Mouse (Mus musculus) hindbrain, embryonic 15.5 days (tissue): ENCODE data around the gene Fgfr2. TPM values are rescaled to one million over a fixed set of nuclear protein-coding genes. Genes with fewer than 3 reads are reported as not detected.

Source experiments
- ATAC-seq: fragments of 200-750 bp; cut with Nextera tagmentation; 2 replicates; pipeline ENCODE4 v1.8.0; 2017; ENCODE audit warnings: low read depth, moderate number of reproducible peaks, moderate TSS enrichment; ENCODE audit not compliant: low FRiP score
- H3K27ac ChIP-seq: fragments of 300-500 bp; sonication (generic); replicated peaks from 2 replicates; pipeline ENCODE4 v1.5.1; 2015; ENCODE audit warnings: mild to moderate bottlenecking, inconsistent platforms
- H3K27me3 ChIP-seq: fragments of 300-500 bp; sonication (generic); 2 replicates; pipeline ENCODE4 v1.6.1; 2015; ENCODE audit warnings: control low read depth, inconsistent platforms
- H3K36me3 ChIP-seq: fragments of 300-500 bp; sonication (generic); 2 replicates; pipeline ENCODE4 v1.6.1; 2015; ENCODE audit warnings: control low read depth, inconsistent platforms
- H3K4me1 ChIP-seq: fragments of 300-500 bp; sonication (generic); replicated peaks from 2 replicates; pipeline ENCODE4 v1.6.1; 2015; ENCODE audit warnings: control low read depth, inconsistent platforms
- H3K4me2 ChIP-seq: fragments of 300-500 bp; sonication (generic); 2 replicates; pipeline ENCODE4 v1.6.1; 2015; ENCODE audit warnings: moderate library complexity, mild to moderate bottlenecking, inconsistent platforms
- H3K4me3 ChIP-seq: fragments of 300-500 bp; sonication (generic); 2 replicates; pipeline ENCODE4 v1.5.1; 2015; ENCODE audit warnings: mild to moderate bottlenecking, inconsistent platforms
- H3K9ac ChIP-seq: fragments of 300-500 bp; sonication (generic); 2 replicates; pipeline ENCODE4 v1.6.1; 2015; ENCODE audit warnings: inconsistent platforms
- H3K9me3 ChIP-seq: fragments of 300-500 bp; sonication (generic); 2 replicates; pipeline ENCODE4 v1.6.1; 2016; ENCODE audit warnings: control low read depth, inconsistent platforms
- WGBS: fragments of 180-500 bp; shearing (Covaris S2); methylation state at CpG from one replicate; pipeline ENCODE4 v1.1.7; 2015; 5-methylcytosine and 5-hydroxymethylcytosine counted together
- polyA plus RNA-seq: library from polyadenylated mRNA; unstranded; fragments of >200 nt; fragmentation: Nextera tagmentation; extraction: Ambion mirVana; gene quantifications from 2 replicates; pipeline ENCODE4 v1.2.1, GENCODE M21; 2015

The Fgfr2 gene
- polyA plus RNA-seq, 1 experiment from 2014 or later, result 28.5 TPM

GRCm38 (mm10) chr7:130558592-130558991 lies 2564.6 kb downstream of the Fgfr2 start:
- H3K4me2 ChIP-seq, result no peak overlapping the region
- H3K9ac ChIP-seq, result no peak overlapping the region
- no peak overlapping the region for H3K4me3 ChIP-seq
- ATAC-seq, result no peak
- no peak overlapping the region for H3K27ac ChIP-seq
- no peaks in the 10 kb centered on the region for H3K4me1 ChIP-seq
- H3K36me3 ChIP-seq, result no peaks in the 10 kb centered on the region
- H3K27me3 ChIP-seq, result no peaks in the 10 kb centered on the region
- 74% methylated on average over 4 of the region's 4 CpGs for WGBS
- no peaks in the 10 kb centered on the region for H3K9me3 ChIP-seq

- H3K4me3 ChIP-seq, result no peak overlapping the region
- no peaks in the 10 kb centered on the region for H3K27me3 ChIP-seq
- ATAC-seq, result no peak
- no peak overlapping the region for H3K27ac ChIP-seq
- H3K4me2 ChIP-seq, result no peak overlapping the region
- no peak overlapping the region for H3K9ac ChIP-seq
- 54% methylated on average over 5 of the region's 5 CpGs for WGBS
- no peaks in the 10 kb centered on the region for H3K4me1 ChIP-seq
- H3K36me3 ChIP-seq, result no peaks in the 10 kb centered on the region
- no peaks in the 10 kb centered on the region for H3K9me3 ChIP-seq
Observed at GRCm38 (mm10) chr7:130555597-130555996, 2567.6 kb downstream of the Fgfr2 start.

GRCm38 (mm10) chr7:130553321-130553720 lies 2569.8 kb downstream of the Fgfr2 start:
- no peaks in the 10 kb centered on the region for H3K36me3 ChIP-seq
- H3K27me3 ChIP-seq, result no peaks in the 10 kb centered on the region
- 67% methylated on average over 4 of the region's 4 CpGs for WGBS
- no peak for ATAC-seq
- H3K9ac ChIP-seq, result no peak overlapping the region
- no peak overlapping the region for H3K4me3 ChIP-seq
- H3K27ac ChIP-seq, result no peak overlapping the region
- H3K4me2 ChIP-seq, result no peak overlapping the region
- H3K4me1 ChIP-seq, result no peaks in the 10 kb centered on the region
- no peaks in the 10 kb centered on the region for H3K9me3 ChIP-seq

GRCm38 (mm10) chr7:130552780-130553179 lies 2570.4 kb downstream of the Fgfr2 start:
- ATAC-seq, result no peak
- Histone ChIP-seq H3K36me3 (no peaks in the 10 kb centered on the region), H3K9me3 (no peaks in the 10 kb centered on the region), H3K27ac (no peak overlapping the region), H3K4me3 (no peak overlapping the region), H3K27me3 (no peaks in the 10 kb centered on the region), H3K4me2 (no peak overlapping the region), H3K9ac (no peak overlapping the region), H3K4me1 (no peaks in the 10 kb centered on the region)
- WGBS, result 49% methylated on average over 5 of the region's 5 CpGs

GRCm38 (mm10) chr7:130547635-130548175 lies 2575.4 kb downstream of the Fgfr2 start:
- peaks cover 13% of the 10 kb centered on the region for H3K4me1 ChIP-seq
- peak; percentile 40; the same call in 1 of the 2 replicates for ATAC-seq
- H3K4me2 ChIP-seq, result peak overlapping the region; percentile 70
- no peaks in the 10 kb centered on the region for H3K27me3 ChIP-seq
- no peaks in the 10 kb centered on the region for H3K9me3 ChIP-seq
- H3K36me3 ChIP-seq, result 0 out of 2 replicates have a peak, but pooled peaks cover 9% of the 10 kb centered on the region
- WGBS, result 88% methylated on average over 12 of the region's 12 CpGs
- H3K27ac ChIP-seq, result peak overlapping the region; percentile 98
- H3K4me3 ChIP-seq, result peak overlapping the region; percentile 99
- H3K9ac ChIP-seq, result peak overlapping the region; percentile 92; the same call in 1 of the 2 replicates

GRCm38 (mm10) chr7:130546791-130547484 lies 2576.2 kb downstream of the Fgfr2 start:
- H3K4me3 ChIP-seq, result peak overlapping the region; percentile 99
- no peaks in the 10 kb centered on the region for H3K27me3 ChIP-seq
- ATAC-seq, result peak; percentile 95
- H3K4me2 ChIP-seq, result peak overlapping the region; percentile 70
- H3K9ac ChIP-seq, result peak overlapping the region; percentile 92
- under 1% methylated on average over 83 of the region's 84 CpGs for WGBS
- H3K4me1 ChIP-seq, result peaks cover 13% of the 10 kb centered on the region
- H3K27ac ChIP-seq, result peak overlapping the region; percentile 98
- peaks cover 12% of the 10 kb centered on the region; the same call in 1 of the 2 replicates for H3K36me3 ChIP-seq
- no peaks in the 10 kb centered on the region for H3K9me3 ChIP-seq

GRCm38 (mm10) chr7:130546421-130546790 lies 2576.7 kb downstream of the Fgfr2 start:
- peak overlapping the region; percentile 70 for H3K4me2 ChIP-seq
- no peaks in the 10 kb centered on the region for H3K9me3 ChIP-seq
- H3K4me3 ChIP-seq, result peak overlapping the region; percentile 99
- peaks cover 14% of the 10 kb centered on the region; the same call in 1 of the 2 replicates for H3K36me3 ChIP-seq
- no peaks in the 10 kb centered on the region for H3K27me3 ChIP-seq
- H3K27ac ChIP-seq, result peak overlapping the region; percentile 98
- WGBS, result 5% methylated on average over 7 of the region's 7 CpGs
- H3K9ac ChIP-seq, result peak overlapping the region; percentile 92
- ATAC-seq, result no peak
- peaks cover 13% of the 10 kb centered on the region for H3K4me1 ChIP-seq

GRCm38 (mm10) chr7:130545893-130546292 lies 2577.3 kb downstream of the Fgfr2 start:
- no peak for ATAC-seq
- H3K36me3 ChIP-seq, result peaks cover 15% of the 10 kb centered on the region; the same call in 1 of the 2 replicates
- H3K27me3 ChIP-seq, result no peaks in the 10 kb centered on the region
- H3K9ac ChIP-seq, result peak overlapping the region; percentile 92
- peak overlapping the region; percentile 99 for H3K4me3 ChIP-seq
- 55% methylated on average over 3 of the region's 3 CpGs for WGBS
- peak overlapping the region; percentile 98; the same call in 1 of the 2 replicates for H3K27ac ChIP-seq
- H3K9me3 ChIP-seq, result no peaks in the 10 kb centered on the region
- peaks cover 13% of the 10 kb centered on the region for H3K4me1 ChIP-seq
- peak overlapping the region; percentile 70 for H3K4me2 ChIP-seq

GRCm38 (mm10) chr7:130545401-130545800 lies 2577.7 kb downstream of the Fgfr2 start:
- Histone ChIP-seq H3K4me2 (peak overlapping the region; percentile 70), H3K4me1 (peaks cover 13% of the 10 kb centered on the region), H3K9ac (0 out of 2 replicates have a peak overlapping the region, but pooled peaks have one; percentile 92), H3K27ac (no peak overlapping the region), H3K4me3 (no peak overlapping the region), H3K27me3 (no peaks in the 10 kb centered on the region), H3K36me3 (peaks cover 15% of the 10 kb centered on the region; the same call in 1 of the 2 replicates), H3K9me3 (no peaks in the 10 kb centered on the region)
- ATAC-seq, result no peak
- WGBS, result 97% methylated on average over 5 of the region's 5 CpGs

GRCm38 (mm10) chr7:130543181-130543580 lies 2580.0 kb downstream of the Fgfr2 start:
- no peaks in the 10 kb centered on the region for H3K27me3 ChIP-seq
- WGBS, result 98% methylated on average over 4 of the region's 4 CpGs
- no peak overlapping the region for H3K4me2 ChIP-seq
- no peaks in the 10 kb centered on the region for H3K9me3 ChIP-seq
- H3K4me1 ChIP-seq, result peaks cover 13% of the 10 kb centered on the region
- no peak overlapping the region for H3K4me3 ChIP-seq
- H3K27ac ChIP-seq, result no peak overlapping the region
- no peak for ATAC-seq
- peaks cover 28% of the 10 kb centered on the region for H3K36me3 ChIP-seq
- H3K9ac ChIP-seq, result no peak overlapping the region

GRCm38 (mm10) chr7:130540176-130540575 lies 2583.0 kb downstream of the Fgfr2 start:
- 89% methylated on average over 7 of the region's 7 CpGs for WGBS
- no peak for ATAC-seq
- peaks cover 49% of the 10 kb centered on the region for H3K36me3 ChIP-seq

GRCm38 (mm10) chr7:130537068-130537467 lies 2586.1 kb downstream of the Fgfr2 start:
- Histone ChIP-seq H3K9me3 (no peaks in the 10 kb centered on the region), H3K9ac (no peak overlapping the region), H3K36me3 (peaks cover 47% of the 10 kb centered on the region), H3K4me3 (no peak overlapping the region), H3K27ac (no peak overlapping the region), H3K27me3 (no peaks in the 10 kb centered on the region), H3K4me1 (0 out of 2 replicates have a peak, but pooled peaks cover 6% of the 10 kb centered on the region), H3K4me2 (no peak overlapping the region)
- ATAC-seq, result no peak
- 89% methylated on average over 4 of the region's 4 CpGs for WGBS

More at GRCm38 (mm10) chr7:130540176-130540575, 2583.0 kb downstream of the Fgfr2 start:
- Histone ChIP-seq H3K4me1 (no peaks in the 10 kb centered on the region), H3K9me3 (no peaks in the 10 kb centered on the region), H3K27ac (no peak overlapping the region), H3K27me3 (no peaks in the 10 kb centered on the region), H3K9ac (no peak overlapping the region), H3K4me3 (no peak overlapping the region), H3K4me2 (no peak overlapping the region)
